Mouse (Mus musculus) midbrain, embryonic 11.5 days (tissue): Measurements from ENCODE around the gene Ctbp1. TPM values are rescaled to one million over a fixed set of nuclear protein-coding genes. Genes with fewer than 3 reads are reported as not detected.

ENCODE experiments used
- ATAC-seq: fragments of 200-750 bp; cut with Nextera tagmentation; 2 replicates; pipeline ENCODE4 v1.8.0; 2017; ENCODE audit warnings: moderate TSS enrichment, moderate library complexity; ENCODE audit not compliant: low FRiP score
- DNase-seq: peaks from one replicate; pipeline ENCODE4 v3.0.0; 2015; ENCODE audit warnings: low spot score; ENCODE audit errors: missing footprints
- H3K27ac ChIP-seq: fragments of 300-500 bp; sonication (generic); 2 replicates; pipeline ENCODE4 v1.5.1; 2014; ENCODE audit warnings: low read depth, low read length
- H3K27me3 ChIP-seq: fragments of 300-500 bp; sonication (generic); 2 replicates; pipeline ENCODE4 v1.6.1; 2014; ENCODE audit warnings: mild to moderate bottlenecking, low read length, moderate library complexity, mixed read lengths; ENCODE audit not compliant: control insufficient read depth, insufficient read depth
- H3K36me3 ChIP-seq: fragments of 300-500 bp; sonication (generic); 2 replicates; pipeline ENCODE4 v1.6.1; 2014; ENCODE audit warnings: mild to moderate bottlenecking, low read length, moderate library complexity, mixed read lengths; ENCODE audit not compliant: control insufficient read depth, insufficient read depth
- H3K4me1 ChIP-seq: fragments of 300-500 bp; sonication (generic); 2 replicates; pipeline ENCODE4 v1.6.1; 2014; ENCODE audit warnings: low read length; ENCODE audit not compliant: control insufficient read depth, insufficient read depth
- H3K4me2 ChIP-seq: fragments of 300-500 bp; sonication (generic); 2 replicates; pipeline ENCODE4 v1.6.1; 2014; ENCODE audit warnings: mild to moderate bottlenecking, moderate library complexity
- H3K4me3 ChIP-seq: fragments of 300-500 bp; sonication (generic); 2 replicates; pipeline ENCODE4 v1.5.1; 2014; ENCODE audit warnings: low read depth, low read length
- H3K9ac ChIP-seq: fragments of 300-500 bp; sonication (generic); 2 replicates; pipeline ENCODE4 v1.6.1; 2014; ENCODE audit warnings: low read length
- H3K9me3 ChIP-seq: fragments of 300-500 bp; sonication (generic); 2 replicates; pipeline ENCODE4 v1.6.1; 2016; ENCODE audit warnings: low read length; ENCODE audit not compliant: control insufficient read depth
- WGBS: fragments of 180-500 bp; shearing (Covaris S2); extraction: QIAGEN DNeasy Blood & Tissue Kit; methylation state at CpG from one replicate; pipeline ENCODE4 v1.1.7; 2014; 5-methylcytosine and 5-hydroxymethylcytosine counted together
- polyA plus RNA-seq: library from polyadenylated mRNA; unstranded; fragments of >200 nt; fragmentation: Nextera tagmentation; extraction: Ambion mirVana; gene quantifications from 2 replicates; pipeline ENCODE4 v1.2.1, GENCODE M21; 2014

Ctbp1 gene
- polyA plus RNA-seq, 1 experiment from 2014 or later, result 546 TPM

GRCm38 (mm10) chr5:33204284-33204683 lies 70.5 kb downstream of the Ctbp1 start:
- Histone ChIP-seq H3K9ac (no peak overlapping the region), H3K4me3 (no peak overlapping the region), H3K36me3 (no peaks in the 10 kb centered on the region), H3K27me3 (no peaks in the 10 kb centered on the region), H3K9me3 (no peaks in the 10 kb centered on the region), H3K4me1 (peaks cover 3% of the 10 kb centered on the region; the same call in 1 of the 2 replicates), H3K4me2 (no peak overlapping the region), H3K27ac (no peak overlapping the region)
- no peak for ATAC-seq
- 81% methylated on average over 7 of the region's 7 CpGs for WGBS
- DNase-seq, result no peak

GRCm38 (mm10) chr5:33203691-33204242 lies 71.0 kb downstream of the Ctbp1 start:
- H3K36me3 ChIP-seq, result no peaks in the 10 kb centered on the region
- ATAC-seq (no peak; the same call in 1 of the 2 replicates), DNase-seq (peak; percentile 99)
- H3K27ac ChIP-seq, result no peak overlapping the region
- peak overlapping the region; percentile 36; the same call in 1 of the 2 replicates for H3K9ac ChIP-seq
- 18% methylated on average over 9 of the region's 9 CpGs for WGBS
- H3K9me3 ChIP-seq, result no peaks in the 10 kb centered on the region
- H3K4me1 ChIP-seq, result peaks cover 3% of the 10 kb centered on the region; the same call in 1 of the 2 replicates
- H3K27me3 ChIP-seq, result no peaks in the 10 kb centered on the region
- H3K4me3 ChIP-seq, result no peak overlapping the region
- H3K4me2 ChIP-seq, result peak overlapping the region; percentile 23; the same call in 1 of the 2 replicates

DNA sequence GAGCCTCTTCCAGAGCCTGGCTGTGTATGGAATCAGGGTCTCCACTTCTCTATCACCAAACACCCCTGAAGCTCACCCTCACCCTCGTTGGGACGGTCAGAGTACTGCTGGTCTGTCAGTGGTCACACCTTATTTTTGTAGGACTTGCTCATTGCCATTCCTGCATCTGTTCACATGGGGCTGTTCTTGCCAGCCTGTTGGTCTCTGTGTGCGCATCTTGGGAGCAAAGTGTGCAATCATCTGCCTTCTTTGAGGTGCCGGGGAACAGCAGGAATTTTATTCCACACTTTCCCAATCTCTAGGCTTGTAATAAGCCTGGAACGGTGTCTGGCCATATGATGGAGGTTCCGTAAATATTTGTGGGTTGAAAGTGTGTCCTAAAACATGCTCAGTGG lies 71.6 kb downstream of the Ctbp1 start:
- DNase-seq, result no peak
- no peak overlapping the region for H3K27ac ChIP-seq
- no peaks in the 10 kb centered on the region for H3K9me3 ChIP-seq
- H3K4me1 ChIP-seq, result peaks cover 3% of the 10 kb centered on the region; the same call in 1 of the 2 replicates
- WGBS, result 86% methylated on average over 6 of the region's 6 CpGs
- no peaks in the 10 kb centered on the region for H3K36me3 ChIP-seq
- no peak for ATAC-seq
- H3K27me3 ChIP-seq, result no peaks in the 10 kb centered on the region
- H3K4me3 ChIP-seq, result no peak overlapping the region
- no peak overlapping the region for H3K4me2 ChIP-seq
- no peak overlapping the region for H3K9ac ChIP-seq

GRCm38 (mm10) chr5:33202516-33203170 lies 72.2 kb downstream of the Ctbp1 start:
- DNase-seq (no peak), ATAC-seq (no peak)
- 90% methylated on average over 13 of the region's 13 CpGs for WGBS
- Histone ChIP-seq H3K27me3 (no peaks in the 10 kb centered on the region), H3K9me3 (no peaks in the 10 kb centered on the region), H3K36me3 (no peaks in the 10 kb centered on the region), H3K4me1 (peaks cover 3% of the 10 kb centered on the region; the same call in 1 of the 2 replicates), H3K27ac (no peak overlapping the region), H3K9ac (no peak overlapping the region), H3K4me2 (no peak overlapping the region), H3K4me3 (no peak overlapping the region)

- ATAC-seq (no peak), DNase-seq (no peak)
- Histone ChIP-seq H3K27me3 (no peaks in the 10 kb centered on the region), H3K36me3 (no peaks in the 10 kb centered on the region), H3K9me3 (no peaks in the 10 kb centered on the region), H3K4me1 (peaks cover 3% of the 10 kb centered on the region; the same call in 1 of the 2 replicates), H3K9ac (no peak overlapping the region), H3K4me2 (no peak overlapping the region), H3K27ac (no peak overlapping the region), H3K4me3 (no peak overlapping the region)
- WGBS, result 79% methylated on average over 13 of the region's 13 CpGs
Measured at GRCm38 (mm10) chr5:33201697-33202096, 73.1 kb downstream of the Ctbp1 start.

- no peak overlapping the region for H3K4me2 ChIP-seq
- no peak overlapping the region for H3K4me3 ChIP-seq
- no peaks in the 10 kb centered on the region for H3K36me3 ChIP-seq
- peaks cover 3% of the 10 kb centered on the region; the same call in 1 of the 2 replicates for H3K4me1 ChIP-seq
- ATAC-seq (no peak), DNase-seq (no peak)
- H3K27me3 ChIP-seq, result no peaks in the 10 kb centered on the region
- no peak overlapping the region for H3K27ac ChIP-seq
- H3K9me3 ChIP-seq, result no peaks in the 10 kb centered on the region
- WGBS, result 59% methylated on average over 1 of the region's 1 CpGs
- no peak overlapping the region for H3K9ac ChIP-seq
Measured at GRCm38 (mm10) chr5:33200071-33200470, 74.7 kb downstream of the Ctbp1 start.

Other genes starting within 250 kb of the Ctbp1 start
- gene Slc5a1, start 170.8 kb downstream of the Ctbp1 start, polyA plus RNA-seq, result not detected in 2 replicates
- 2.0 and 3.5 TPM in 2 replicates for gene Spon2, start 56.5 kb downstream of the Ctbp1 start, polyA plus RNA-seq
- gene Maea, start 60.5 kb upstream of the Ctbp1 start, polyA plus RNA-seq, result 149 and 157 TPM in 2 replicates
- 5.8 and 6.1 TPM in 2 replicates for gene Uvssa, start 103.6 kb upstream of the Ctbp1 start, polyA plus RNA-seq
- 0.40 and 0.48 TPM in 2 replicates for gene Nkx1-1, start 159.0 kb upstream of the Ctbp1 start, polyA plus RNA-seq